Mouse (Mus musculus): Measurements from ENCODE around the gene Far2. TPM values are rescaled to one million over a fixed set of nuclear protein-coding genes. Genes with fewer than 3 reads are reported as not detected.

The Far2 gene
- polyA plus RNA-seq, 1 experiment from 2014 or later = 2.8 TPM

DNA sequence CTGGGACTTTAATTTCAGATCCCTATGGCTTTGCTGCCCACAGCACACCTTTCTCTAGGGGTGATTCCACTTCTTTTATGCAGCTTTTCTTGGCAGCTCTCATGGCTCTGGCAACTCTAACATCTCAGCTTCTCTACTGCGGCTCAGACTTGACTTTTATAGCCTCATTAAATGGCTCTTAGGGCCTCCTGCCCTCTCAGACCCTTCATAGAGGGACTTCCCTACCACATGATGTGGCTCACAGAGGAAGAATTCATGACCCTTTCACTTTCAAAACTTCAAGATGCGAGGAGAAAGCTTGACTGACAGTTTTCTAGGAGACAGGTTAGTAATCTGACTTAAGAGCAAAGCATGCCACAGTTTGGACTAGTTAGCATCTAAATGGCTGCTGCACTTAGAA lies 175.6 kb downstream of the Far2 start:
- Histone ChIP-seq H3K9me3 (no peaks in the 10 kb centered on the region), H3K9ac (replicated peaks) (no peak overlapping the region), H3K4me2 (no peak overlapping the region), H3K27ac (no peak overlapping the region), H3K27me3 (no peaks in the 10 kb centered on the region), H3K4me1 (replicated peaks) (peaks cover 7% of the 10 kb centered on the region; the same call in 1 of the 2 replicates), H3K36me3 (no peaks in the 10 kb centered on the region), H3K4me3 (replicated peaks) (no peak overlapping the region)
- no peak for ATAC-seq (ENCODE audit: insufficient number of reproducible peaks, insufficient read depth, low FRiP score, low TSS enrichment, low read depth)
- 23% methylated on average over 2 of the region's 2 CpGs for WGBS

DNA sequence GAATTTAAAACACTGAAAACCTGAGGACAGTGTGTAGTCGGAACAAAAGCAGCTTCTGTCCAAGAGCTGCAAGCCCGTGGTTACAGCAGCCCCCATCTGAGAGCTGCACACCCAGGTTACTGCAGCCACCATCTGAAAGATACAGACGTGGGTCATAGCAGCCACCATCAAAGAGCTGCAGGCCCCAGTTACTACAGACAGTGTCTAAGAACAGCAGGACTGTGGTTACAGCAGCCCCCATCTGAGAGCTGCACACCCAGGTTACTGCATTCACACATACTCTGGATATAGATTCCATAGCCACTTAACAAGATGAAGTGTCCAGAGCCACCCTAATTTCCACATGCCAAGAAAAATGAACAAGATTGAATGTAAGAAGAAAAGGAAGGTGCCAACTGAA lies 180.5 kb downstream of the Far2 start:
- peaks cover 6% of the 10 kb centered on the region; the same call in 1 of the 2 replicates for H3K4me1 ChIP-seq (replicated peaks)
- no peak overlapping the region for H3K9ac ChIP-seq (replicated peaks)
- H3K4me2 ChIP-seq = no peak overlapping the region
- WGBS = 68% methylated on average over 3 of the region's 3 CpGs
- no peak for ATAC-seq (ENCODE audit: insufficient number of reproducible peaks, insufficient read depth, low FRiP score, low TSS enrichment, low read depth)
- no peak overlapping the region for H3K4me3 ChIP-seq (replicated peaks)
- no peak overlapping the region for H3K27ac ChIP-seq
- H3K9me3 ChIP-seq = no peaks in the 10 kb centered on the region
- no peaks in the 10 kb centered on the region for H3K36me3 ChIP-seq
- H3K27me3 ChIP-seq = no peaks in the 10 kb centered on the region

Other genes starting within 250 kb of the Far2 start
- gene Ergic2, start 165.1 kb downstream of the Far2 start, polyA plus RNA-seq (2016; fragmentation: Nextera tagmentation; extraction: Ambion mirVana) = 207 and 212 TPM in 2 replicates